Mouse (Mus musculus) lung, embryonic 14.5 days (tissue): ENCODE measurements around the gene Wdr1. TPM values are rescaled to one million over a fixed set of nuclear protein-coding genes. Genes with fewer than 3 reads are reported as not detected.
A peak's percentile ranks its signal among the peaks of the same experiment; 100 is the strongest.

ENCODE experiments used
- ATAC-seq: fragments of 200-750 bp; cut with Nextera tagmentation; 2 replicates; pipeline ENCODE4 v1.8.0; 2017; ENCODE audit warnings: mild to moderate bottlenecking, moderate TSS enrichment, moderate library complexity; ENCODE audit not compliant: insufficient read depth
- DNase-seq: peaks from one replicate; pipeline ENCODE4 v3.0.0-alpha.2; 2015
- H3K27ac ChIP-seq: fragments of 300-500 bp; sonication (generic); 2 replicates; pipeline ENCODE4 v1.5.1; 2014; ENCODE audit warnings: low read depth, mild to moderate bottlenecking, moderate library complexity
- H3K27me3 ChIP-seq: fragments of 300-500 bp; sonication (generic); 2 replicates; pipeline ENCODE4 v1.6.1; 2014; ENCODE audit warnings: low read length, control low read depth; ENCODE audit not compliant: insufficient read depth
- H3K36me3 ChIP-seq: fragments of 300-500 bp; sonication (generic); 2 replicates; pipeline ENCODE4 v1.6.1; 2014; ENCODE audit warnings: control low read depth; ENCODE audit not compliant: insufficient read depth
- H3K4me1 ChIP-seq: fragments of 300-500 bp; sonication (generic); 2 replicates; pipeline ENCODE4 v1.6.1; 2014; ENCODE audit warnings: antibody characterized with exemption, control low read depth; ENCODE audit not compliant: insufficient read depth
- H3K4me2 ChIP-seq: fragments of 300-500 bp; sonication (generic); 2 replicates; pipeline ENCODE4 v1.6.1; 2014; ENCODE audit warnings: mild to moderate bottlenecking
- H3K4me3 ChIP-seq: fragments of 300-500 bp; sonication (generic); 2 replicates; pipeline ENCODE4 v1.5.1; 2014; ENCODE audit warnings: low read depth, low read length
- H3K9ac ChIP-seq: fragments of 300-500 bp; sonication (generic); 2 replicates; pipeline ENCODE4 v1.6.1; 2014
- H3K9me3 ChIP-seq: fragments of 300-500 bp; sonication (generic); 2 replicates; pipeline ENCODE4 v1.6.1; 2016; ENCODE audit warnings: low read depth, low read length, control low read depth
- CTCF ChIP-seq: IDR thresholded peaks from 2 replicates; pipeline ENCODE4 v1.5.1; 2016; ENCODE audit warnings: antibody characterized with exemption, low read depth
- WGBS: fragments of 180-500 bp; shearing (Covaris S2); extraction: QIAGEN DNeasy Blood & Tissue Kit; methylation state at CpG from one replicate; pipeline ENCODE4 v1.1.7; 2014; 5-methylcytosine and 5-hydroxymethylcytosine counted together
- polyA plus RNA-seq: library from polyadenylated mRNA; unstranded; fragments of >200 nt; fragmentation: Nextera tagmentation; extraction: Ambion mirVana; gene quantifications from 2 replicates; pipeline ENCODE4 v1.2.1, GENCODE M21; 2014

Wdr1 gene
- polyA plus RNA-seq, 1 experiment from 2014 or later, result 226 TPM

DNA sequence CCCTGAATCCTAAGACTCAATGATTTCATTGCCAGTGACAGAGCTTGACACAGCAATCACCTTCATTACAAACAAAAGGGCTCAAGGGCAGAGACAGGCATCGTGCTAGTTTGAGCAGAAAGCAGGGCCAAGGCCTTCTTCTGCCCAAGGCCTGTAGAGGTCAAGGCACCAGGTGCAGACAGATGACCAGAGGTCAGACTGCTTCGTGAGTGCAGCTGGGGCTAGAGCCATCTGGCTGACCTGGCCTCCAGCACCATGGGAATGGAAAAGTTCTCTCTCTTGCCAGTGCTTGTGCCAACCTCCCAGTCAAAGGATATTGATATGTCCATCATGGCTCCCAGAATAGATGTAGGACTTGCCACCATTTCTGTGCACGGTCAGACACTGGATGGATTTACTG, 26.2 kb downstream of the Wdr1 start:
- H3K27ac ChIP-seq, result no peak overlapping the region
- H3K9ac ChIP-seq, result no peak overlapping the region
- no peak overlapping the region for H3K4me3 ChIP-seq
- H3K36me3 ChIP-seq, result peaks cover 98% of the 10 kb centered on the region
- TF ChIP-seq CTCF, result no peak
- 87% methylated on average over 3 of the region's 3 CpGs for WGBS
- DNase-seq, result no peak
- H3K9me3 ChIP-seq, result no peaks in the 10 kb centered on the region
- H3K27me3 ChIP-seq, result no peaks in the 10 kb centered on the region
- no peak overlapping the region for H3K4me2 ChIP-seq
- no peaks in the 10 kb centered on the region for H3K4me1 ChIP-seq
- ATAC-seq, result no peak

DNA sequence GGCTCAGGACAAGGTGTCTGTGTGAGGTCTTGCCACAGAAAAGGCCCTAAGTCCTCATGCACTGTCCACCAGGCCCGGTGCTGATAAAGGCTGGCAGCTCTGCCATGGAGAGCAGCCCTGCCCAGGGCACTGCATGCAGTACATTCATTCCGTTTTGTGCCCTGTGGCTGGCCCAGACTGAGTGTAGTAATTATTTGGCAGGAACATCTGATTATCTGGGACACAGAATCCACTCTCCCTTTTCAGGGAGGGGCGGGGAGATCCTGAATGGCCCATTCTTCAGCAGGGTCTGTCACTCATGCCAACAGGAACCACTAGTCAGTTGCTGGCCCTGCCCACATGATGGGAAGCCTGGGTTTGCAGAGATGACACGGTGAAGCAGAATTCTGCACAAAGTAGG, 30.9 kb downstream of the Wdr1 start:
- Histone ChIP-seq H3K27ac (no peak overlapping the region), H3K27me3 (no peaks in the 10 kb centered on the region), H3K9me3 (no peaks in the 10 kb centered on the region), H3K36me3 (peaks cover 98% of the 10 kb centered on the region), H3K9ac (no peak overlapping the region), H3K4me1 (no peaks in the 10 kb centered on the region), H3K4me3 (no peak overlapping the region), H3K4me2 (no peak overlapping the region)
- DNase-seq, result no peak
- TF ChIP-seq CTCF, result no peak
- WGBS, result 94% methylated on average over 4 of the region's 4 CpGs
- ATAC-seq, result no peak

DNA sequence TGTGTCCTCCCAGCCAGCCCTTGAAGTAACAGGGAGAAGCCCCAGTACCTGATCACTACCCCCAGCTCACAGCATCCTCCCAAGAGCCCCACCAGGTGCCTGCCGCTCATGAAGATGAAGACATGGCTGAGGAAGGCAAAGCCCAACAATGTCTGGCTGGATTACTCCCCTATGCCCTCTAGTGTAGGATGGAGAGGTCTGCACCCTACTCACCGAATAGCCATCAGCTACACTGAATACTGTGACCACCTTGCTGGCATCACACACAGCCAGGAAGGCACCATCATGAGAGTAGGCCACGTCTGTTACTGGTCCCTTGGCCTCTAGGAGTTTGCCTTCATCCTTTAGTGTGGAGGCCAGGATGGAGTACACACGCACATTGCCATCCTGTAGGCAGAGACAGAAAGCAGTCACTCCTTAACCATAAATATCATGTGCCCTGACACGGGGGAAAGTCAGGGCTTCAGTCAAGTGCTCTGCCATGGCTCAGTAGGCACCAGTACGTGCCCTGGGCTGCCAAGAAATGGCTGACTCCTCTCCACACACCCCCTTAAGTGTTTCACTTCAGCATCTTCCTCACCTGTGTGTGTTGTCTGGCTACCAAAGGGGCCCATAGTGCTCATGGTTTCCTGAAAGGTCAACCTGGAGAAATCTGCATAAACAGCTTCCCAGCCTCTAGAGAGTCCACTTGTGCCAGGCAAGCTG, 33.1 kb downstream of the Wdr1 start:
- peak; percentile 43 for DNase-seq
- Histone ChIP-seq H3K27ac (no peak overlapping the region), H3K36me3 (peaks cover 95% of the 10 kb centered on the region), H3K9ac (no peak overlapping the region), H3K4me3 (no peak overlapping the region), H3K4me2 (no peak overlapping the region), H3K4me1 (no peaks in the 10 kb centered on the region), H3K9me3 (no peaks in the 10 kb centered on the region), H3K27me3 (no peaks in the 10 kb centered on the region)
- whole genome bisulfite sequencing, result 69% methylated on average over 6 of the region's 6 CpGs
- TF ChIP-seq CTCF, result peak; percentile 72
- ATAC-seq, result no peak; the same call in 1 of the 2 replicates

DNA sequence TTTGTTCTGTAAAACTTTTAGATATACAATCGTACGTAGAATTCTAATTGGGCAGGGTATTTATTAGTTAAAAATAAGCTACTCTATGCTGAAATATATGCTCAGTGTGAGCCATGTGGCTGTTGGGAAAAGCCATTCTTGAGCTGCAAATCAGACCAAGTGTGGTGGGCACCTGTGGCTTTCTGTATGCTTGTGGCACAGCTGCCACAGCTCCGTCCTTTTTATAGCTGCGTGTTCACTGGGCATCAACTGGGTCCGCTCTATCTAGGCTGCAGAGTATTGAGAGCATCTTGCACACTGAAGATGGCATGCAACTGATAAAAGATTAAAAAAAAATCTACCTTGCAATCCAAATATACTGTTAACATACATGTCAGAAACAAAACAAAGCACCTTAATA, 40.0 kb downstream of the Wdr1 start:
- DNase-seq, result no peak
- Histone ChIP-seq H3K4me2 (no peak overlapping the region), H3K9ac (no peak overlapping the region), H3K4me1 (no peaks in the 10 kb centered on the region), H3K4me3 (no peak overlapping the region), H3K36me3 (peaks cover 33% of the 10 kb centered on the region), H3K27ac (no peak overlapping the region), H3K27me3 (no peaks in the 10 kb centered on the region), H3K9me3 (no peaks in the 10 kb centered on the region)
- TF ChIP-seq CTCF, result no peak
- 88% methylated on average over 5 of the region's 5 CpGs for WGBS
- no peak for ATAC-seq

DNA sequence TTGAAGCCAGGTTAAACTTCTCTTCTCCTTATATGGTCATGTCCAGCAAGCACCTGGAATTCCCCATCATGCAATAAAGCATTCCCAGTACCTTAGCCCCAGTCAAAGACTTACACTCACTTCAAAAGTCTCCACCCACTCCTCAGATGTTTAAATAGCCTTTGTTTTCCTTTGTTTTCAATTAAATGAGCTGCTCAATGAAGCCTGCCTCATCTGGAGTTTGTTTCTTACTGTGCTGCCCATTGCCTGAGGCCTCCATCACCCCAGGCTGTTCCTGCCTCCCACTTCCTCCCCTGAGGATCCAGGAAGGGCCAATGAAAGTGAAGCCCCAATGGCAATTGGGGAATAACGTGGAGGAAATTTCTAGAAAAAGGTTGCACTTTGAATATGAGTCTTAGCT, 42.2 kb downstream of the Wdr1 start:
- WGBS, result 44% methylated on average over 1 of the region's 1 CpGs
- no peaks in the 10 kb centered on the region for H3K4me1 ChIP-seq

DNA sequence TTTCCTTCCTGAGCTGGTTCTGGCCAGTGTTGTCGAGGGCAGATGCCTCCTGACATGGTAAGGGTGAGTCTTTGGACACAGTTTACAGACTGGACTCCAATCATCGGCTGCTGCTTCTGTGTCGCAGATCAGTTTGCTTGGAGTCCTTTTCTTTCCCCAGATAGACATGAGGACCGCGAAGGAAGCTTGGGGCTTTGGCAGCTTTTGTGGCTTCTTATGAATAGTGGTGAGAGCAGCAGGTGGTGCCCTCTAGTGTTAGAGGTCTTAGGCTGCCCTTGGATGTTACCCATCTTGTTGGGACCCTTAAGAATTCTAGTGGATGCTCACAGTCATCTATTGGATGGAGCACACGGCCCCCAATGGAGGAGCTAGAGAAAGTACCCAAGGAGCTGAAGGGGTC, 46.8 kb downstream of the Wdr1 start:
- DNase-seq (peak; percentile 68), ATAC-seq (0 out of 2 replicates have a peak, but pooled peaks have one; percentile 38)
- Histone ChIP-seq H3K36me3 (no peaks in the 10 kb centered on the region), H3K9ac (no peak overlapping the region), H3K27ac (no peak overlapping the region), H3K9me3 (no peaks in the 10 kb centered on the region), H3K4me3 (no peak overlapping the region), H3K4me2 (no peak overlapping the region), H3K4me1 (no peaks in the 10 kb centered on the region), H3K27me3 (no peaks in the 10 kb centered on the region)
- WGBS, result 64% methylated on average over 6 of the region's 6 CpGs
- peak; percentile 50 for TF ChIP-seq CTCF

More for the DNA sequence above, 42.2 kb downstream of the Wdr1 start:
- Histone ChIP-seq H3K36me3 (peaks cover 12% of the 10 kb centered on the region; the same call in 1 of the 2 replicates), H3K9me3 (no peaks in the 10 kb centered on the region), H3K27ac (no peak overlapping the region), H3K27me3 (no peaks in the 10 kb centered on the region), H3K4me2 (no peak overlapping the region), H3K4me3 (no peak overlapping the region), H3K9ac (no peak overlapping the region)
- ATAC-seq (no peak), DNase-seq (no peak)
- no peak for TF ChIP-seq CTCF

DNA sequence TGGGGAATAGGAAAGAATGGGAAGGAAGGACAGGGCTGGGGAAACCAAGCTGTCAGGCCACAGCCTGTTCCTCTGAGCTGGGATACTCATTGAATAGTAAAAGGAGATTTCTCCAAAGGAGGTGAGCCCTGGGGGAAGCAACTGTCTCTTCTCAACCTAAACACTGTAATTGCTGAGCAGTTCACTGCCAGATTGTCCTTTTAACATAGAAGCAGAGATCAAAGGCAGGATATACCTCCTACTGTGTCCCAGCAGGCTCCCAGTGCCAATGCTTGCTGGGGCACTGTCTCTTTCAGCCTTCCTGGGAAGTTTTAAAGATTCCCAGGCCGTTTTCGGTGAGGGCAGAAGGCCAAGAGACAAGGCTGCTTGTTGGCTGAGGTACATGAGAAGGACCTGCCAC, 50.0 kb downstream of the Wdr1 start:
- H3K27ac ChIP-seq, result no peak overlapping the region
- ATAC-seq (no peak), DNase-seq (no peak)
- TF ChIP-seq CTCF, result no peak
- no peaks in the 10 kb centered on the region for H3K4me1 ChIP-seq
- H3K9me3 ChIP-seq, result no peaks in the 10 kb centered on the region
- no peaks in the 10 kb centered on the region for H3K36me3 ChIP-seq
- H3K27me3 ChIP-seq, result no peaks in the 10 kb centered on the region
- 13% methylated on average over 2 of the region's 2 CpGs for WGBS
- H3K4me2 ChIP-seq, result no peak overlapping the region
- no peak overlapping the region for H3K9ac ChIP-seq
- no peak overlapping the region for H3K4me3 ChIP-seq
